Mouse (Mus musculus) fat pad, adult 2 months (tissue): Measurements from ENCODE around the gene 4930442H23Rik.

Experiments
- DNase-seq: peaks from one replicate; pipeline ENCODE4 v3.0.0-alpha.2; 2011; ENCODE audit warnings: low read depth, low spot score; ENCODE audit errors: extremely low read depth

Gene 4930442H23Rik

GRCm38 (mm10) chr10:81145778-81146177 lies 37.9 kb downstream of the 4930442H23Rik start:
- no peak for DNase-seq

- DNase-seq = no peak
These were observed 38.3 kb downstream of the 4930442H23Rik start for GRCm38 (mm10) chr10:81145307-81145706.

- no peak for DNase-seq
These were observed 39.0 kb downstream of the 4930442H23Rik start for GRCm38 (mm10) chr10:81144667-81145066.

- DNase-seq = no peak
These were observed 39.7 kb downstream of the 4930442H23Rik start for GRCm38 (mm10) chr10:81143845-81144437.

- no peak for DNase-seq
These were observed 40.5 kb downstream of the 4930442H23Rik start for GRCm38 (mm10) chr10:81143157-81143633.

- no peak for DNase-seq
These were observed 41.1 kb downstream of the 4930442H23Rik start for GRCm38 (mm10) chr10:81142551-81142981.

- no peak for DNase-seq
These were observed 42.0 kb downstream of the 4930442H23Rik start for GRCm38 (mm10) chr10:81141455-81142210.

- no peak for DNase-seq
These were observed 42.8 kb downstream of the 4930442H23Rik start for GRCm38 (mm10) chr10:81140717-81141454.

- DNase-seq = no peak
These were observed 43.6 kb downstream of the 4930442H23Rik start for GRCm38 (mm10) chr10:81140005-81140404.

GRCm38 (mm10) chr10:81139529-81139846 lies 44.2 kb downstream of the 4930442H23Rik start:
- DNase-seq = no peak

GRCm38 (mm10) chr10:81138821-81139528 lies 44.7 kb downstream of the 4930442H23Rik start:
- DNase-seq = no peak

GRCm38 (mm10) chr10:81138131-81138782 lies 45.4 kb downstream of the 4930442H23Rik start:
- no peak for DNase-seq

- peak; percentile 79 for DNase-seq
These were observed 46.2 kb downstream of the 4930442H23Rik start for GRCm38 (mm10) chr10:81137252-81138130.

GRCm38 (mm10) chr10:81136706-81137231 lies 46.9 kb downstream of the 4930442H23Rik start:
- no peak for DNase-seq

GRCm38 (mm10) chr10:81135831-81136705 lies 47.6 kb downstream of the 4930442H23Rik start:
- no peak for DNase-seq

GRCm38 (mm10) chr10:81134966-81135681 lies 48.5 kb downstream of the 4930442H23Rik start, which contains the start of gene Zbtb7a:
TSS of gene Zbtb7a (plus strand) at chr10:81135220.
- DNase-seq = no peak

GRCm38 (mm10) chr10:81134181-81134587 lies 49.5 kb downstream of the 4930442H23Rik start:
- no peak for DNase-seq
